Mouse (Mus musculus) testis, postnatal 14 days (tissue): Measurements from ENCODE around the gene Bmper.

ENCODE experiments used
- DNase-seq: peaks from one replicate; pipeline ENCODE4 v3.0.0; 2021; ENCODE audit warnings: low spot score

Bmper gene

GRCm38 (mm10) chr9:23436751-23437150, 213.9 kb downstream of the Bmper start:
- DNase-seq = no peak

- DNase-seq = no peak
Observed at GRCm38 (mm10) chr9:23438662-23439061, 215.8 kb downstream of the Bmper start.

- DNase-seq = no peak
Observed at GRCm38 (mm10) chr9:23442168-23442567, 219.3 kb downstream of the Bmper start.

- no peak for DNase-seq
Observed at GRCm38 (mm10) chr9:23444975-23445374, 222.1 kb downstream of the Bmper start.

- no peak for DNase-seq
Observed at GRCm38 (mm10) chr9:23447271-23447961, 224.5 kb downstream of the Bmper start.

GRCm38 (mm10) chr9:23453309-23453708, 230.4 kb downstream of the Bmper start:
- no peak for DNase-seq

GRCm38 (mm10) chr9:23457186-23457585, 234.3 kb downstream of the Bmper start:
- no peak for DNase-seq

GRCm38 (mm10) chr9:23460721-23461120, 237.8 kb downstream of the Bmper start:
- DNase-seq = no peak

GRCm38 (mm10) chr9:23462949-23463608, 240.2 kb downstream of the Bmper start:
- DNase-seq = peak; percentile 13

- peak; percentile 27 for DNase-seq
Observed at GRCm38 (mm10) chr9:23464981-23465630, 242.2 kb downstream of the Bmper start.

GRCm38 (mm10) chr9:23469886-23470285, 247.0 kb downstream of the Bmper start:
- DNase-seq = no peak

- no peak for DNase-seq
Observed at GRCm38 (mm10) chr9:23485851-23486250, 263.0 kb downstream of the Bmper start.

- no peak for DNase-seq
Observed at GRCm38 (mm10) chr9:23486725-23487378, 264.0 kb downstream of the Bmper start.

GRCm38 (mm10) chr9:23488265-23488664, 265.4 kb downstream of the Bmper start:
- no peak for DNase-seq

- no peak for DNase-seq
Observed at GRCm38 (mm10) chr9:23495400-23495799, 272.5 kb downstream of the Bmper start.

- no peak for DNase-seq
Observed at GRCm38 (mm10) chr9:23497626-23498025, 274.8 kb downstream of the Bmper start.

GRCm38 (mm10) chr9:23533870-23534269, 311.0 kb downstream of the Bmper start:
- no peak for DNase-seq
